Mouse (Mus musculus): ENCODE results near the gene Etfa.

Etfa gene

GRCm38 (mm10) chr9:55511521-55511993 is 486 bp downstream of the Etfa start:
- DNase-seq (ENCODE audit: low read depth, low spot score) = peak; percentile 52

- no peak for DNase-seq (ENCODE audit: low read depth, low spot score)
These were observed 1.3 kb downstream of the Etfa start for GRCm38 (mm10) chr9:55510651-55511235.

GRCm38 (mm10) chr9:55509731-55510130 is 2.3 kb downstream of the Etfa start:
- no peak for DNase-seq (ENCODE audit: low read depth, low spot score)

GRCm38 (mm10) chr9:55508701-55509100 is 3.3 kb downstream of the Etfa start:
- no peak for DNase-seq (ENCODE audit: low read depth, low spot score)

- no peak for DNase-seq (ENCODE audit: low read depth, low spot score)
These were observed 4.1 kb downstream of the Etfa start for GRCm38 (mm10) chr9:55507922-55508321.

- no peak for DNase-seq (ENCODE audit: low read depth, low spot score)
These were observed 29.9 kb downstream of the Etfa start for GRCm38 (mm10) chr9:55482116-55482515.

GRCm38 (mm10) chr9:55478699-55479098 is 33.3 kb downstream of the Etfa start:
- DNase-seq (ENCODE audit: low read depth, low spot score) = no peak

GRCm38 (mm10) chr9:55476084-55476483 is 36.0 kb downstream of the Etfa start:
- DNase-seq (ENCODE audit: low read depth, low spot score) = no peak

GRCm38 (mm10) chr9:55468397-55468796 is 43.6 kb downstream of the Etfa start:
- DNase-seq (ENCODE audit: low read depth, low spot score) = no peak

- DNase-seq (ENCODE audit: low read depth, low spot score) = no peak
These were observed 58.7 kb downstream of the Etfa start for GRCm38 (mm10) chr9:55453366-55453765.

GRCm38 (mm10) chr9:55452906-55453305 is 59.1 kb downstream of the Etfa start:
- DNase-seq (ENCODE audit: low read depth, low spot score) = no peak

- DNase-seq (ENCODE audit: low read depth, low spot score) = no peak
These were observed 60.6 kb downstream of the Etfa start for GRCm38 (mm10) chr9:55451426-55451825.

GRCm38 (mm10) chr9:55450035-55450434 is 62.0 kb downstream of the Etfa start:
- DNase-seq (ENCODE audit: low read depth, low spot score) = no peak

GRCm38 (mm10) chr9:55449108-55449507 is 62.9 kb downstream of the Etfa start:
- no peak for DNase-seq (ENCODE audit: low read depth, low spot score)

- no peak for DNase-seq (ENCODE audit: low read depth, low spot score)
These were observed 64.5 kb downstream of the Etfa start for GRCm38 (mm10) chr9:55447509-55447908.

GRCm38 (mm10) chr9:55439206-55439780 is 72.8 kb downstream of the Etfa start:
- DNase-seq (ENCODE audit: low read depth, low spot score) = no peak

GRCm38 (mm10) chr9:55438433-55438832 is 73.6 kb downstream of the Etfa start:
- no peak for DNase-seq (ENCODE audit: low read depth, low spot score)

- DNase-seq (ENCODE audit: low read depth, low spot score) = no peak
These were observed 78.2 kb downstream of the Etfa start for GRCm38 (mm10) chr9:55433875-55434274.

- no peak for DNase-seq (ENCODE audit: low read depth, low spot score)
These were observed 79.4 kb downstream of the Etfa start for GRCm38 (mm10) chr9:55432306-55433289.

- DNase-seq (ENCODE audit: low read depth, low spot score) = no peak
These were observed 81.9 kb downstream of the Etfa start for GRCm38 (mm10) chr9:55430133-55430532.

GRCm38 (mm10) chr9:55429242-55429975 is 82.6 kb downstream of the Etfa start:
- DNase-seq (ENCODE audit: low read depth, low spot score) = peak; percentile 89
